Mouse (Mus musculus) retina, embryonic 14.5 days (tissue): ENCODE data around the gene Hist2h2ac.
"Not testable (repeated sequence)": the region's sequence is repeated elsewhere in the genome, so short reads cannot be mapped to it uniquely, and the experiment has no call there.

ENCODE experiments used
- DNase-seq: peaks from one replicate; pipeline ENCODE4 v3.0.0-alpha.2; 2015; ENCODE audit warnings: low spot score

The Hist2h2ac gene

DNA sequence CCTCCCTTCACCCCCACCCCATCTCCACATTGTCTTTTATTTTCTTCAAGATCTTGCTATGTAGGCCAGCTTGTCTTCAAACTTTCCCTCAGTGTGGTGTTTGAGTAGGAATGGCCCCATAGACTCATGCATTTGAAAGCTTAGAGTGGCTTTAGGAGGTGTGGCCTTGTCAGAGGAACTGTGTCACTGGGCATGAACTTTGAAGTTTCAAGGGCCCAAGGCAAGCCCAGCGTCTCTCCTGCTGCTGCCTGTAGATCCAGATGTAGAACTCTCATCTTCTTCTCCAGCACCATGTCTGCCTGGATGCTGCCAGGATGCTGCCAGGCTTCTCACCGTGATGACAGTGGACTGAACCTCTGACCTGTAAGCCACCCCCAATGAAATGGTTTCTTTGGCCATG, 8.1 kb upstream of the Hist2h2ac start:
- DNase-seq = no peak

DNA sequence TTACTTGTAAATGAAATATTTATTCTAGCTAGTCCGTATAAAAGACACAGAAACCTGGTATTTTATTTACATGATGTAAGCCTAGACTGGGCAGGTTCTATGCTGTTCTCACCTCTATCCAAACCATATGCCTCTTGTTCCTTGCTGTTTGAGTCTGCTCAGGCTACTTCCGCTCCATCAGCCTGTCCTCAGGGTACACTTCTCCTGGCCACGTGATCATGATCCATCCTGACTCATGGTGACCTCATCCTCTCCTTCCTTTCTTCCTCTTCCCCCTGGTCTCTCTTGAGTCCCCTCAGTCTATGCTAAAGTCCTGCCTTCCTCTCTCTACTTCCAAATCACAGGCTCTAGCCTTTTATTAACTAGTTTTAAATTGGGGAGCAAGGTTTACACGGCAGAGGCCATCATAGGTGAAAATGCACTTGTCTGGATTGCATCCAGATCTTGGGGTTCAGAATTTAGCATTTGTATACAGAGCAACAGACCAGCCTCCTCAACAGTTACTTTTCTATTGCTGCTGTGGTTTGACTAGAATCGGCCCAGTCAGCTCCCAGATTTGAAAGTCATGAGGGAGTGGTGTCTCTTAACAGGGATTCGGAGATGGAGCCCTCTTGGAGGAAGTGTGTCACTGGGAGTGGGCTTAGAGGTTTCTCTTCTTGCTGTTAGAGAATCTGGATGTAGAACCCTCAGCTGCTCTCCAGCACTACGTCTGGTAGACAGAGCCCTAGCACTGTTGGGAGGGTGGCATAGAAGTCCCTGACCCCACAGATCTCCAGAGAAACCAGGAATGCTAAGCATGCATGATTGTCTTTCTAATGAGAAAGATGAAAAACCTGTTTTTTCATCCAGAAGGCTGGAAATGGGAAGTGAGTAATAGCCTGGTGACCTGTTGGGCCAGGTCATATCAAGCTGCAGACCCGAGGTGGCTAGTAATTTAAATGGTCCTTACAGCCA, 6.3 kb upstream of the Hist2h2ac start:
- no peak for DNase-seq

DNA sequence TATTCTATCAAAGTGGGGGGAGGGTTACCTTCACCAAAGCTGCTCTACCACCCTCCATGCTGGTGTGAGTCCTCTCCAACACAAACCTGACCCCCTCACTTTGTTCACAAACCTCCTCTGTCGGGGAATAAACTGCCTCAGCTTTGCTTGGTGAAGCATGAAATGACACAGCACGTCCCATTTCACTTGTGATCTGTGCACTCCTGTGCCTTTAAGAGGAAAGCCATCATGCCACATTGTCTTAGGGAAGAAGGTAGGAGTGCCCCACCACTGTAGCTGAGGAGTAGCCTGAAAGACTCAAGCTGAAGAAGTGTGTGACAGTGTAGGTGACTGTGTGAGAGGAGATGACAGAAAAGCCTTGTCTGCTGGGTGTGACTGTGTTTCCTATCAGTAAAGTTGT, 4.7 kb upstream of the Hist2h2ac start:
- peak; percentile 51 for DNase-seq

DNA sequence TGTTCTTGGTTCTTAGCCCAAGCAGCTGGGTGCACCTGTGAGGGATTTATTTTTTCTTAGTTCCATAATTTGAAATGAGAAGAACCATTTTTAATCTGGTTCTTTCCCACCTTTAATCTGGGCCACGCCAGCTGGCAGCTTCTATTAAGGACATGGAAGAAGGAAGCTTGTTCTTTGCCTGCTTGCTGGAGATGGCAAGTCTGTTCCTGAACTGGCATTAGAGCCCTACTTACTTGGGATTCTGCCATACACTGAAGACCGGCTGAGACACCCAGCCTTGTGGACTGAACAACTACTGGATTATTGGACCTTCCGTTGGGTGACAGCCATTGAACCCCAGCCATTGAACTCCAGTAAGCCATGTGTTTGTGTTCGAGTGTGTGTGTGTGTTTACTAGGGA, 2.1 kb upstream of the Hist2h2ac start:
- DNase-seq = no peak

DNA sequence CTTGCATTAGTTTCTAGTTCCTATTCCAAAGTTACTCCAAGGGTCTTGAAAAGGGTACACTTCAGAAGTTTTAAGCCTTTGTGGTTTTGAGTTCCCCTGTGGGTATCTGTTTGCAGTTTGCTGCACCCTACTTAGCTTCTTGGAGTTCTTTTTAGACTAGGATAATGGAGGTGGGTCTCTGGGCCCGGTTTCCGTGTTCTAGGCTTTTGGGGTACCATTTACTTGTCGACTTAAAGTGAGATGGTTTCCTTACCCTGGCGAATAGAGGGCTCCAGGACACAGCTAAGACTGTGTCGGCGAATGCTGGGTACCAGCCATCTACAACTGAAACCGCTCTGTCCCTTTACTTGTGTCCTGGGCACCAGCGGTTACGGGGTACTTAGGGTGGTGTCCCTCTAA, 959 bp upstream of the Hist2h2ac start:
- DNase-seq = peak; percentile 7

DNA sequence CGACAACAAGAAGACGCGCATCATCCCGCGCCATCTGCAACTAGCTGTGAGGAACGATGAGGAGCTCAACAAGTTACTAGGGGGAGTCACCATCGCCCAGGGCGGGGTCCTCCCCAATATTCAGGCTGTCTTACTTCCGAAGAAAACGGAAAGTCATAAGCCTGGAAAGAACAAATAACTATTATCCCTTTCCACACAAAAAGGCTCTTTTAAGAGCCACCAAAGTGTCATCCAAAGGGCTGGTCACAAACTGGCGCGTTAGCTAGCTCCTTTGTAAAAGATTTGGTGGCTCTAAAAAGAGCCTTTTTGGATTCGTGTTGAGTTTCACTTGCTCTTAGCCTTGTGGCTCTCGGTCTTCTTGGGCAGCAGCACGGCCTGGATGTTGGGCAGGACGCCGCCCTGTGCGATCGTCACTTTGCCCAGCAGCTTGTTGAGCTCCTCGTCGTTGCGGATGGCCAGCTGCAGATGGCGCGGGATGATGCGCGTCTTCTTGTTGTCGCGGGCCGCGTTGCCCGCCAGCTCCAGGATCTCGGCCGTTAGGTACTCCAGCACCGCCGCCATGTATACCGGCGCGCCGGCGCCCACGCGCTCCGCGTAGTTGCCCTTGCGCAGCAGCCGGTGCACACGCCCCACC, 432 bp downstream of the Hist2h2ac start:
- peak; percentile 60 for DNase-seq

DNA sequence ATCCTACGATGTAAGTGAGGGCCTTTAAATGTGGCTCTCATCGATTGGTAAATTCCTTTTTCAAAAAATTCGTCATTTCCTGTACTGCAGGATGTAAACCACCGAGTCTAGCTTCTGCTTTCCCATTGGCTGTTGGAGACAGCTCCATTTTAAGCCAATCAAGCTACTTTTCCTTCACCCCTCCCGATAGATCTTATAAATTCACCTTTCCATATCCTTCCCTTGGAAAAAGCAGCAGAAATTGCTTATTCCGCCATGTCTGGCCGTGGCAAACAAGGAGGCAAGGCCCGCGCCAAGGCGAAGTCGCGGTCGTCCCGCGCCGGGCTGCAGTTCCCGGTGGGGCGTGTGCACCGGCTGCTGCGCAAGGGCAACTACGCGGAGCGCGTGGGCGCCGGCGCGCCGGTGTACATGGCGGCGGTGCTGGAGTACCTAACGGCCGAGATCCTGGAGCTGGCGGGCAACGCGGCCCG, 984 bp downstream of the Hist2h2ac start, which contains the start of the genes Bola1 and Hist2h2ab:
Gene Bola1 (minus strand): TSS at position 49 of the 470 bp plus-strand sequence.
Gene Hist2h2ab (plus strand): TSS at position 205 of the 470 bp plus-strand sequence.
- peak; percentile 88 for DNase-seq

DNA sequence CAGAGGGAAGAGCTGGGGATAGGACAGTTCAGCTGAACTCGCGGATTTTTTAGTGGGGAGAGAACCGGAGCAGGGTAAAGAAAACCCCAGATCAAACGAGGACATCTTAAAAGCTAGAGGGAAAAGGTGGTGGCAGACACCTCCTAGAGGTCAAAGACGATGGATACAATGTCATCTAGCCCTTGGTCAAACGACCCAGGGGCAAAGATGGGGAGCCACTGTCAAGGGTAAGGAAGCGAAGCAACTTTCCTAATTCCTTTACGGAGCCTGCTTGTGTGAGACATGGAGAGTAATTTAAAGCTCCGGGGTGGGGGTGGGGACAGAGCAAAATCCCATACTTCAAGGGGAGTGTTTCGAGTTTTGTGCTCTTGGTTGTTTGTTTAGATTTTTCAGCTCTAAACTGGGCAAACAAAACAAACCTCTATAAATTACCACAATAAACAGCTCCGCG, 1.5 kb downstream of the Hist2h2ac start:
- no peak for DNase-seq

DNA sequence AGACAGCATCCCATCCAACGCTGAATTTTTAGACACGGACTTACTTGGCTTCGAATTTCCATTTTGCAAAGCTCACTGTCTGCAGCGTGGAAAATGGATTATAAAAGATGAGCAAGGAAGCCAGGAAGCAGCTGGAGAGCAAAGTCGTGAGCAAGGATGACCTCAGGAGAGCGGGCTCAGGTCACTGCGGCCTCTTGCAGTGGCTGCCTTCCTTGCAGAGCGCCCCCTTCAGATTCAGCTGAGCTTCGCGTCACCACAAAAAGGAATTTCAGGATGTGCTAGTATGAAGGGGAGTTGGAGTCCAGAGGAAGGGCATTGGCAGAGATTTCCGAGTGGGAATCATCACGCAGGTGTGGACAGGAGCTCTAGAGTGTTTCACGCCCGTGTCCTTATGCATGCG, 11.4 kb downstream of the Hist2h2ac start:
- peak; percentile 22 for DNase-seq

DNA sequence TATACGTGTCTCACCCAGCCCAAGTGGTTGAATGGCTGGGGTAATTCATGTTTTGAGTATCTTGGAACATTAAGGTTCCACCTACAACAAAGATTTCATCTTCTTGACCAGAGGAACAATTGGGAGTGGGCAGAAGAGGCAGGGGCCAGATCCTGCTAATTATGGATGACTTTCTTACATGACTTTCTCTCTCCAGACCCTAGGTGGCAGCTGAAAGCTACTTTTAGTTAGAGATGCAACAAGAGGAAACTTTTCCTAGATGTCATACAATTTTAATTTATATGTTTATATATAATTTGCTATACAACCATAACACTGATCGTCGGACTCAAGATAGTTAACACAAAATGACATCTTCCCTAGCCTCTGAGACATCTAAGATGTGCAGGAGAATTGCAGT, 12.9 kb downstream of the Hist2h2ac start:
- DNase-seq = no peak

DNA sequence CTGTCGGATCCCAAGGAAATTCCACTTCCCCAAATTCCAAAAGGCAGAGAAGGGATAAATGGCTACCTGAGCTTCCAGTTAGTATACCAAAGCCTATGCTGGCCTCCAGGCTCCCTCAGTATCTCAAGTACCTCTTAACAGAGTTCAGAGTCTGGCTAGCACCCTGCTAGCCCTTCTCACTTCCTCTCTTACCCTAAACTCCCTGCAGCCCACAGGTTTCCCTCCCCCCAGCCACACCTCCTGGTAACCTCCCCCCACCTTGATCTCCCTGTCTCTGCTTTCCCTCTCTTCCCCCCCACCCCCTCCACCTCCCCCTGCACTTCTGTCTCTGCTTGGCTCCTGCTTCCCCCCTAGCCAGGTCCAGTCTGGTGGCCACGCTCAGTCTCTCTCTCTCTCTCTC, 20.9 kb downstream of the Hist2h2ac start:
- DNase-seq = no peak

DNA sequence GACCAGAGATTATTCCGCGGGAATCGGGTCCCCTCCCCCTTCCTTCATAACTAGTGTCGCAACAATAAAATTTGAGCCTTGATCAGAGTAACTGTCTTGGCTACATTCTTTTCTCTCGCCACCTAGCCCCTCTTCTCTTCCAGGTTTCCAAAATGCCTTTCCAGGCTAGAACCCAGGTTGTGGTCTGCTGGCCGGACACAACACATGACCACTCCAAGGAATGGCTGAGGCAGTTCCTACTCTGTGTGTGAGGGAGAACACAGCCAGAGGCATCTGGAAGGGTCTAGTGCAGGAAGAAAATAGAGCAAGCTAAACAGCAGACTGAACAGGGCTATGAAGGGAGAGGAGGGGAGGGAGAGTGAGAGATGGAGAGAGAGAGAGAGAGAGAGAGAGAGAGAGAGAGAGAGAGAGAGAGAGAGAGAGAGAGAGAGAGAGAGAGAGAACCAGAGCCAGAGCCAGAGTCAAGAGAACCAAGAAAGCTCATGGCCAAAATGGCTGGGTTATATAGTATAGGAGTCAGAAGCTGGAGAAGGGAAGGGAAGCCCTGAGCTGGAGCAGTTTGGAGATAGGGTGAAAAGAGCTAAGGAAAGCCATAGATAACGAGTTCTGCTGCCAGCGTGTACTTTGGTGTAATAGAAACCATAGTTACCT, 22.0 kb downstream of the Hist2h2ac start:
- DNase-seq = not testable (repeated sequence)

DNA sequence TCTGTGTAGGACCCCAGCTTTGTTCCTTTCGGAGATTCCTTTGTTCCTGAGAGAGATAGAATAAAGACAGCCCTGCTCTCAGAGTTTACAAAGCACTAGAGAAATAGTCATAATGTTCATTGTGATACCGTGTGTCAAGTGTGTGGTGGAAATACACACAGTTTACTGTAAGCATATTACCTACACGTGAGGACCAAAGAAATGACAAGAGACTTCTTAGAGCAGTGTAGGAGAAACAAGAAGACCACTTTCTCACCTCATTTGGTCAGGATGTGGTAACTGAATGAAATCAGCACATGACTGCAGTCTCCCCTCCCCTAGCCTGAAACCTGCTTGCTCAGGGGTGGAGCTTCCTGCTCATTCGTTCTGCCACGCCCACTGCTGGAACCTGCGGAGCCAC, 22.5 kb downstream of the Hist2h2ac start:
- DNase-seq = peak; percentile 5

DNA sequence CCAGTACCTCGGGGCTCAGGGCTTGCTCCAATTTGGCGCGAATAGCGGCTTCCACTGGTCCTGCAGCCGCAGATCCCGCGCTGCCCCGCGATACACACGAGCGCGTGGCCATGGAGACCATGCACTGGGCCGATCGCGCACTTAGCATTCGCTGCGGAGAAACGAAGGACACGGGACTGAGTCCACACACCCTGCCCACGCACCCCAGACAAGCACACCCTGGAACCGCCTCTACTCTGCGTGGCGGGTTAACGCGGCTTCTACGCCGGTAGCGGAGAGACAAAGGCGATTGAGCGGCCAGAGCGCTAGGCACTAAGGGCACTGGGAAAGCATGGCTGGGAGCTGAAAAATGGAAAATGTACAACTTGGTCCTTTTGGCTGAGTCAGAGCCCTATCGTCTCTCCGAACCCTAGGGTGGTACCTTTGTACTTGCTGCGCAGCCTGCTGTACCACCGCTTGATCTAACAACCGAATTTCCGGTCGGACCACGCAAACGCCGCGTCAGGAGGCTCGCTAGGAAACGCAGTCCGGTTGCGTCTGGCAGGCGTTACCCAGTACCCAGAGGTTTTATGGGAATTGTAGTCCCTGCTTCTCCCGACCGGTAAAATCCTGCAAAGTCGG, 23.4 kb downstream of the Hist2h2ac start:
- DNase-seq = peak; percentile 88

DNA sequence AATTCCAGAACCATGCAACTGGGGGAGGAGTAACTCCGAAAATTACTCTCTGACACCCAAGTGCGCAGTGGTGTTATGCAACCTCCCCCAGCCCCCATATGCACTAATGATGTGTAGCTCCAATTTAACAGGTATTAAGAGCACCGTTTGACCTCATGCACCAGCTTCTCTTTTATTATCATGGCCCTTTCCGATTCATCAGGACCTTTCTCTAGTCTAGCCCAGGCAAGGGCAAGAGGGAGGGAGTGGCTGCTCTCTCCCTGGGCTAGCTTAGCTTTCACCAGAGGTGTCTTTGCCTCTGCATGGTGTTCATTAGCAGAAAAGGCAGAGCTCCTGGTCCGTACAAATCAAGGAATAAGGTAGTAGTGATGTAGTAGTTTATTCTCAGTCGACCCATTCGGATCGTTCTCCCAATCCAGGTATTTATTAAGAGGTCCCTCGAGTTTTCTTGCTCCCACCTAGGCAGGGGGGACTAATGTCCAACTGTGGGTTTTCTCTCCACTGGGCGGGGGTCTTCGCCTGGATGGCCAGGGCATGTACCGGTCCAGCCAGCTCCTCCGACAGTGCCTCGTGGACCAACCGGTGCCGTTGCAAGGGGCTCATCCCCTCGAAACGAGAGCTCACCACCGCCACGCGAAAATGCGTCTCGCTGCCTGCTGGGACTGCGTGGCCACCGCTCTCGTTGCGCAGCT, 24.1 kb downstream of the Hist2h2ac start:
- DNase-seq = no peak

DNA sequence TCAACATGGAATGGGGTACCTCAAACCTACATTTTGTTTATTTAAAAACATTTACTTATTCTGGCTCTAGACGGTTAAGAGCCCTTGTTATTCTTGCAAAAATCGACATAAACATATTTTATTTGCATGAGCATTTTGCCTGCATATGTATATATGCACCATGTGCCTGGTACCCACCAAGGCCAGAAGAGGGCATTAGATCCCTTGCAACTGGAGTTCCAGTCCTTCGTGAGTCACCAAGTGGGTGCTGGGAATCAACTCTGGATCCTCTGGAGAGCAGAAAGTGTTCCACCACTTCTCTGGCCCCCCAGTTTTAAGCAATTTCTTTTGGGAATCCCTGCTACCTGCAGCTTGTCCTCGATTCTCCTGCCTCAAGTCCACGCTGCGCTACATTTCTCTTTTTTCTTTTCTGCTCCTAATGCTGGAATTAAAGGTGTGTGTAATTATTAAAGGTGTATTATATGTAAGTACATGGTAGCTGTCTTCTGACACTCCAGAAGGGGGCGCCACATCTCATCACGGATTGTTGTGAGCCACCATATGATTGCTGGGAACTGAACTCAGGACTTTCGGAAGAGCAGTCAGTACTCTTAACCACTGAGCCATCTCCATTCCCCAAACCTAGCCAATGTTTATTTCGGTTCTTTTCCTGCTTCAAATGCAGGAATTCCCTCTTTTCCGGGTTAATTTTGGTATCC, 24.9 kb downstream of the Hist2h2ac start:
- no peak for DNase-seq

DNA sequence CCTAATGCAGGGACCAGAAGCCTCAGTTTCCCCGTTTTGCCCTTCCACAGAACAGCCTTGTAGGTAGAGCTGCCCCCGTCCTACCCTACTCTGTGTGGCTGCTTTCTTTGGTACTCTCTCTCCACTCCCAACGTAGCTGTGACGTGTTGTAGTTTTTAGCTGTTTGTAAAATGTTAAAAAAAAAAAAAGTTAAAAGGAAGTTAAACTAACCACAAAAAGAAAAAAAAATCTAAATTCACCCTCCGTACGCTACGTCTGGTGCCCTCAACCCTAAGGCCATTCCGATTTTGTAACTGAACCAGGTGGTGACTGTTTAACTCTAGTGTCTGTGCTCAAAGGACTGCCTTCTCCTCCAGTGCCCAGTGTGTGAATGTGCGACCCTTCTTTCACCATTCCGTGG, 25.7 kb downstream of the Hist2h2ac start:
- no peak for DNase-seq

DNA sequence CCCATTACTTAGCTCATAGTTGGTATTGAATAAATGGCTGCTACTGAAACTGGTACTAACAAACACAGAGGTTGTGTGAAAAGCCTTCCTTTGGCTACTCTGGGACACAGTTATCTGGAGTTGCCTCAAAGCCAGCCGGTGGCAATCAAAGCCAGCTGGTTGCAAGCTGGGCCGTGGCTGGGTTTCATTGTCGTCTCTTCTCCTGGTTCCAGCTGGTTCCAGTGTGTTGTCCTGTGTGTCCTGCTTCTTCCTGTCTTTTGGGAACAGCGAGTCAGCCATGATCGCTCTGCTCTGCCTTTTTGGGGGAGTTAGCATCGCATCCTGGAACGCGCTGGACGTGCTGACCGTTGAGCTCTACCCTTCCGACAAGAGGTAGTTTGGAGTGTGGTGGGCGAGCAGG, 27.7 kb downstream of the Hist2h2ac start:
- no peak for DNase-seq

DNA sequence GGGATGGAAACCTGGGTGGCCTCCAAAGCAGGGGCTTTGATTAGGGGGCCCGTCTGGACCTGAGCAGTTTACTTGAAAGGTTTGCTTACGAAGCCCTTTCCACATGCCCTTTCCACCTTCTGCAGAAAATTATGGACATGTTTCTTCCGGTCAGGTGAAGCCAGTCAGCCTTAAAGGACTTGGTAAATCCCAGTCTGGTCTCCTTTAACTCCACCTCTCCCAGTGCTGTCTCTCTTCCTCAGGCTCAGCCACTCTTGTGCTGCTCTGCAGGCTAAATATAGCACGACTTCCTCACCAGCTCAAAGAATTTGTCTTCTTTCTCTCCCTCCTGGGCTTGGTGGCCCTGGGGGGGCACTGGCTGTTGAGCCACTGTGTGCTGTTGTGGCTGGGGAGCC, 38.3 kb downstream of the Hist2h2ac start:
- peak; percentile 16 for DNase-seq

DNA sequence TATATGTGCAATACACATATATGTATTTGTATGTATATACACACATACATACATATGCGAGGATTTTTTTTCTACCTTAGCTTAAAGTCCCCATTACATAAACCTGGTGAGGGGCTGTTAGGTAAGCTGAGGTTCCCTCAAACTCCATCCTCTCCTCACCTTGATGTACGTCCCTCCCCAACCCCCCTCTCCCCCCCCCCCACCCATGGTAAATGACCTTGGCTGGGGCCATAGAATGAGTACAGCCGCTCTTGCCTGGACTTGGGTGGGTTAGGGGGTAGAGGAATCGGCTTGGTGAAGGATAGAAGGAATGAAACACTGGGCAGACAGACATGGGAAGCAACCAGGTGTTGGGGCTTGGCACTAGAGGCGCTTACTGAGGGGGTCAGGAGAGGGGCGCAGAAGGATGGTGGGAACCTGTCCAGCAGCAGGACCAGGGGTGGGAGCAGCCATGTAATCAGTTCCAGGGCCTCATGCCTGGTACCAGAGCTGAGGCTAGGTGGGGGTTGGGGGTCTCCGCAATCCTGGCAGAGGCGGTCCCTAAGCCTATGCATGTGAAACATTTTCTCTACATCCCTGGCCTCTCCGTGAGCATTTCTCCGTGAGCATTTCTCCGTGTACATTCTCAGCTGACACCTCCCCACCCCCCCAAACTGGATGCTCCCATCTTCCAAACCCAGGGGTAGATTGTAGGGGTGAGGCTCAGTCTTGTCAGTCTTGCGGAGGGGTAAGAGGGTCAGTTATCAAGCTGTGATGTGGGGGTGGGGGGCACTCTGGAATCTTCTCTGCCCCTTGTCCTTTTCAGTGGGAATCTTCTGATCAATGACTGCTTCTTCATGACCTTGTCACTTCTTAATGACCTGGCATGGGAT, 38.9 kb downstream of the Hist2h2ac start:
- peak; percentile 20 for DNase-seq
